Mouse (Mus musculus) cerebellum, adult 9-11 months (tissue): ENCODE results near the gene Clk2.

Experiments used
- DNase-seq: peaks from one replicate; pipeline ENCODE4 v3.0.0; 2022

Clk2 gene

DNA sequence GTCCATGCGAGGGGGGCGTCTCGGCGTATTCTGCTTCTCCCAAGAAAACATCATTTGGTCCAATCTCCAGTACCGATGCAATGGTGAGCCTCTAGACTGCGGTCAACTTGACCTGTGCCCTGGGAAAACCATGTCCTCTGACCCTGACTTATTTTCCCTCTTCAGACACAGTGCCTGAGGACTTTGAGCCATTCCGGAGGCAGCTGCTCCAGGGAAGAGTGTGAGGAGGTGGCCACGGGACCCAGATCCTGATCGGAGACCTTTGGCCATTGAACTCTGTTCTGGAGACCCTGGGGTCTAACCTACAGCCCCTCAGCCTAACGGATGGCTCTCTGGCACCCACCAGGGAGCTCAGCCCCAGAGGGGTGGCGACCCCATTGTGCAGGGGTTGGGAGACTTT is 61.8 kb downstream of the Clk2 start:
- no peak for DNase-seq
